Mouse (Mus musculus): ENCODE data around the gene Rad51b.

The Rad51b gene

GRCm38 (mm10) chr12:79613061-79613788 lies 316.1 kb downstream of the Rad51b start:
- in situ Hi-C loops (cut with MboI, MseI): no loop called here

GRCm38 (mm10) chr12:79613846-79614582 lies 316.9 kb downstream of the Rad51b start:
- in situ Hi-C loops (cut with MboI, MseI): no loop called here

DNA sequence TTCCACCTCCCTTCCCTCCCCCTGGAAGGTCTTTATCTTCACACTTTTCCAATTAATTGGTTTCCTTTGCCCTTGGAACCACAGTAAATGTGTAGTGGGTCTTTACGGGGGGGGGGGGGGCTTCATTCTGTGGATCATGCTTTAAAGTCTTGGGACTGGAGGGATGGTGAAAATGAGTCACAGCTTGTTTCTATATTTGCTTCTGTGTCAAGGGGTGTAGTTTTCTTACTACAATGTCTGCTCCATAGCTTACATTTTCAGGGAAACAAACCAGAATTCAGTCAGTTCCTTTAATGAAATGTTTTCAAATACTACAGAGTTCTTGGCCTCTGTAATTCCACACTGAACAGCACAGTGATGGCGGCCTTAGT lies 317.5 kb downstream of the Rad51b start:
- in situ Hi-C loops (cut with MboI, MseI): no loop called here

DNA sequence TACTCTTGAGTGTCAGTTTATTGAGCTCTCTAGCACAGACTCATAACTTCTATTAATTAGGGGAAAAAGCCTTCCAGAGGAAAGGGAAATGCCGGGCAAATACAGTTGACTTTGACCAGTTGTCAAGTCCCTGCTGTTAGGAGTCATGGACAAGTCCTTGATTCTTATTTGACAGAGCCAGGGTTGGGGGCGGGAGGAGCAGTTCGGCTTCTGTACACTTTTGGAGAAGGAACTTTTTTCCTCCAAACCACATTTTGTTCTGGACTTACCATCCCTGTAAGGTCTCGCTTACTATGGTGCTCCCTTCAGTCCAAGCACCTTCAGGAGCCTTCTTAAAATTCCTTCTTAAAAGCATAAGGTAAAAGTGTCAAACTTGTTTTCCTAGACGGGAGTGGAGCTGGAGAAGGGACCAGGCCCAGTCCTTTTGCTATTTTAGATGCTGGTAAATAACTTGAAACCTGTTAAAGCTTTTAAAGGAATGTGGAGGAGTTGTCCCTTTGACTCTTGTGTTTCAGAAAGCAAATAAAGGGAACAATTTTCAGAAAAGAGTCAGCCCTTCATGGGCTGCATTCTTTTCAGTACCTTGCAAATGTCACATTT lies 318.7 kb downstream of the Rad51b start:
- in situ Hi-C loops (cut with MboI, MseI): no loop called here

- in situ Hi-C loops (cut with MboI, MseI): no loop called here
Observed at GRCm38 (mm10) chr12:79619009-79619408, 321.9 kb downstream of the Rad51b start.

GRCm38 (mm10) chr12:79620693-79621092 lies 323.6 kb downstream of the Rad51b start:
- in situ Hi-C loops (cut with MboI, MseI): loop anchor here (5.0 kb wide), 1 partner anchor 517 kb away; no protein-coding TSS in a partner anchor

GRCm38 (mm10) chr12:79623308-79623707 lies 326.2 kb downstream of the Rad51b start:
- in situ Hi-C loops (cut with MboI, MseI): loop anchor here (5.0 kb wide), 1 partner anchor 514 kb away; no protein-coding TSS in a partner anchor

- in situ Hi-C loops (cut with MboI, MseI): no loop called here
Observed at GRCm38 (mm10) chr12:79625699-79626554, 328.8 kb downstream of the Rad51b start.

DNA sequence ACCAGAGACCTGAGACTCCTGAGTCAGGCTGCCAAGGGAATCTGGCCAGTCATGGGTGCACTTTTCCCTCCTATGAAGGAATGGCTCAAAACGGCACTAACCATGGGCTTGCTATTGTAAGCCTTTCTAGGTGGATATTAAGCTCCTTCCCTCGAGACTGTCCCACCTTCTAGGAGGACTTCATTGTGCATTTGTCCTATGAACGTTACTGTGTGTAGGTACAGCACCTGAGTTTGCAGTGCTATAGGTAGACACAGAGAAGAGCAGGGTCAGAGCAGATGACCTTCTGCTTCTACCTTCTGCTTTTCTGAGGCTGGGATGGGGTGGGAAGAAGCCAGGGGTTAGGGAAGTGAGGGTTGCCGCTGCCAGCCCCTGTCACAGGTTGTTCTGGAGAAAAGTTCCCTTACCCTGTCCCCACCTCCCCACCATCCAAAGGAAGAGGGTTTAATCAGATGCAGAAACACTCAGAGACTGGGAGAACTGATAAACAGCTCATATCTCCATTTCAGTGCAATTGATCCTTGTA lies 329.5 kb downstream of the Rad51b start:
- in situ Hi-C loops (cut with MboI, MseI): no loop called here

DNA sequence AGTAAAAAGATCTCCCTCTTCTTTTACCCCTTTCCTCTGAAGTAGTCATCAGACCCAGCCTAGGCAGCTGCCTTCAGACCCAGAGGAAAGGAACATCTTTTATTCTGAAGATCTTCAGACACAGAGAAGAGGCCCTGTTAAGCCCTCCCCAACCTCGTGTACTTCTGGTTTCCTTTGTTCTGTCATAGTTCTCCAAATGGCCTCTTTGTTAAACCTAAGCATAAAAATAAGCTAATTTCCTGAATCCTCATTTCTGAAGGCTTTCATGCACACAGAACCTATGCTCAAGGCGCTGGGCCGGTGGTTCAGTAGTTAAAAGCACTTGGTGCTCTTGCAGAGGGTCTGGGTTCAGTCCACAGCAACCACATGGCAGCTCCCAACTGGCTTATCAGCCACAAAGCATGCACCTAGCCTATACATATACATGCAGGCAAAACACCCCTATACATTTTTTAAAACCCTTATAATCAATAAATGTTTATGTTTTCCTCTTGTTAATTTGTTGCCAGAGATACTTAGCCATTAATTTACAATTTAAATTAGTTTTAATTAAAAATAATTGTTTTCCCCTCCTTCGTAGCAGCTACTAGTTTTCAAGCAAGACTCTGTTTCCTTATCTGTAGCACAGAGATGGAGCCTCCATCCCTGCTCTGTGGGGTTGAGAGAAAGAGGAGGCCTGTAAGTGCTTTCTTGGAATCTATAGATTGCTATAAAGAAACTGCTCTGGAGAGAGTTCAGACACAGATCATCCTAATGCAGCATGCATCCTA lies 330.5 kb downstream of the Rad51b start:
- in situ Hi-C loops (cut with MboI, MseI): no loop called here

- in situ Hi-C loops (cut with MboI, MseI): no loop called here
Observed at GRCm38 (mm10) chr12:79628121-79628774, 331.2 kb downstream of the Rad51b start.

DNA sequence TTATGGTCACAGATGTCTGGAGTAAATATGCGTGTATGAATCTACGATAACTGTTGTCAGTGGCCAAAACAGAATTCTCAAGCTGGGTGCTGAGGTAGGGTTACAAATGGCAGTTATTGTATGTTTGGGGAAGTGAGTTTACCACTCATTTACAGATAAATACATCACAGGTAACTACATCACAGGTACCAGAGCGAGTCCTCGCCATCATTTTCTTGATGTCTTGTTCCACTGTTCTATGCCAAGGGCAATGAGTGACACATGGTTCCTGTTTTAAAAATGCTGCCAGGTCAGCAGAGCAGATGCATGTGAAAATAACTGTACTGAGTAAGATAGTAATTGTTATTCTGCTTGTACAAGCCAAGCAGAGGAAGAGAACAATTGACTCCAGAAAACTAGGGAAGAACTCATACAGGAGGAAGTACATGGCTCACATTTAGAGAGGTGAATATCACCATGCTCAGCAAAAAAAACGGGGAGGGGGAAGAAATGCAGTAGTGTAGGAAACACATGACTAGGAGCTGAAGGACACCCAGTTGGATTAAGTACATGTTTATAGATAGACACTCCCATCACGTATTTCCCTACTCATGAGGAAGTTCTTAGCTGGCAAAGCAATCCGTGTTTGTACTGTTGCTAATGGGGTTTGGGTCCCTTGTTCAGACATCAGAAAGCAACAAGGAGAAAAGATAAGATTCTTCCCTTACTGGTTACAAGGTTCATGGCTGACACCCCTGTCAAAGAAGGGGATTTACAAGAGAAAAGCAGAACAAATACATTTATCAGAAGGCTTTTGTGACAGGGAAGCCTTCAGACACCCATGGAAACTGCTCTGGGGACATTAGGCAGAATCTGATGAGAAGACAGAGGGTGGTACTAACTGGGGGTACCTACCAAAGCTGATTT lies 333.1 kb downstream of the Rad51b start:
- in situ Hi-C loops (cut with MboI, MseI): no loop called here

GRCm38 (mm10) chr12:79633458-79634106 lies 336.5 kb downstream of the Rad51b start:
- in situ Hi-C loops (cut with MboI, MseI): no loop called here

GRCm38 (mm10) chr12:79641570-79642285 lies 344.6 kb downstream of the Rad51b start:
- in situ Hi-C loops (cut with MboI, MseI): no loop called here

GRCm38 (mm10) chr12:79642715-79643114 lies 345.6 kb downstream of the Rad51b start:
- in situ Hi-C loops (cut with MboI, MseI): no loop called here

- in situ Hi-C loops (cut with MboI, MseI): no loop called here
Observed at GRCm38 (mm10) chr12:79645656-79646055, 348.6 kb downstream of the Rad51b start.

DNA sequence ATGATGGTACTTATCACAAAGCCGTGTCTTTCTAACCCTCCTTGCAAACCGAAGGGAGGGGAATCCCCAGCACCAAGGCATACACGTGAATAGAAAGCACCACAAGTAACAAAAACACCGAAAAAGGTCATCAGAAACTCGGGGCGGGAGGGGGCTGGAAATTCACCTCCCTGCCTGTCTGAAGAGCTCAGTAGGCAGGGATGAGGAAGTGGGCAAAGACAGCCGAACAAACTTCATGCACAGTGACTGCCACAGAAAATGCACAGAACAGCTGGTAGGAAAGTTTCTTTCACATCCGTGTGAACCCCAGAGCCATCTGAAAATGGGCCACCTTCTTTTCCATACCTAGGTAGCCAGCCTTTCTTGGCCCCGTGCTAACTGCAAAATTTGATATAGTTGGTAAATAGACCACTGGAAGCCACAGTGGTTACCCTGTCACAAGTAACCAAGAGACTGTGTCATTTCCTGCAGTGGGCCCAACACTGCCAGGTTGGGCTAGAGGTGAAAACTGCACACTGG lies 349.6 kb downstream of the Rad51b start:
- in situ Hi-C loops (cut with MboI, MseI): no loop called here

DNA sequence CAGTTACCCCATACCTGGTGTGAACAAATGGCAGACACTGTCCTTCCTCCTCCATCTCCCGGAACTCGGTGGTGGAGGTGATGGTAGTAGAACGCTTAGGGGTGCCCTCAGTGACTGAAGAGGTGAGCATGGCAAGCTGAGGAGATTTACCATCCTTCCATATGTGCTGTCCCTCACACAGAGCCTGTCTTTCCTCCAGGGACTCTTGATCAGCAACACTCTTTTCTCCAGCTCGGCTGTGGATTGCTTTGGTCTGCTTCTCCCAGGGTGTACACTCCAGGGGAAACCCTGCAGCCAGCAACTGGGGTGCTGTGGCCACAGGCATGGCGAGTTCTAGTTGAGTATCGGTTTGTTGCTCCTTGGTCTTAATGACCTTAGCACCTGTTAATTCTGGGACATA lies 350.3 kb downstream of the Rad51b start:
- in situ Hi-C loops (cut with MboI, MseI): no loop called here

Data from T-helper 1 cell (primary cell).